Mouse (Mus musculus) c-Kit-positive CD71-positive TER-119-positive erythroid progenitor cells, embryonic 14.5 days (primary cell): ENCODE measurements around the gene Fam71e1.

Experiments
- DNase-seq: peaks from one replicate; pipeline ENCODE4 v3.0.0-alpha.2; 2013; ENCODE audit warnings: low spot score

Fam71e1 gene

DNA sequence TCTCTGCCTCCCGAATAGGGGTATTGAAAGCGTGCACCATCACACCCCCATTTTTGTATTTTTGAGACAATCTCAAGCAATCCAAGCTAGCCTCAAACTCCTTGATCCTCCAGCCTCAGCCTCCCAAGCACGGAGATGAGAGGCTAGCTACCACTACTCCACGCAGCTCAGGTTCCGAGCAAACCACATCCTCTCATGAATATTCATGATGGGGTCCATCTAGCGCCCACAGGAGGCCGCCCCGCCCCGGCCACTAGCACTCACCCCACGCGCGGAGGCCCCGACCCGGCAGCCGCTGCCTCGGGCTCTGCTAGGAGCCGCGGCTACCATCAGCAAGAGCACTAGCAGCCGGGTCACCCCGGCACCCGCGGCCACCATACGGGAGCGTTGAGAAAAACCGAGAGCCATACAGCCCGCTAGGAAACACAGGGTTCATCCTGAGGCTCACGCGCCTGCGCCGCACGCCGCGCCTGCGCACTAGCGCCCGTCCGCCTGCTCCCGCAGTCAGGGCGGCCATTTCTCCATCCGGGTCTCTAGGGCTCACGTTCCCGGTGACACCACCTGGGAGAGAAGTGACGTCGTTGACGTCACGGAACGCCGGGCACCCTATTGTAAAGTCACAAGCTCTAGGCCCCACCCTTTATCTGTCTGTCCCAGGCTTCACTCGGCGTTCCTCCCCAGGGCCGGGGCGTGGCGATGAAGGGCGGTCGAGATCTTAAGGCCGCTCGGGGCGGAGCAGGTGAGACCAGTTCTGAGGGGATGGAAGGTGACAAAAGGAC is at the start of gene Fam71e1, which contains the start of gene Emc10:
Gene Fam71e1 (plus strand): TSS at position 590 of the 779 bp plus-strand sequence.
Gene Emc10 (minus strand): TSS at position 538 of the 779 bp plus-strand sequence.
- DNase-seq: peak; percentile 100

DNA sequence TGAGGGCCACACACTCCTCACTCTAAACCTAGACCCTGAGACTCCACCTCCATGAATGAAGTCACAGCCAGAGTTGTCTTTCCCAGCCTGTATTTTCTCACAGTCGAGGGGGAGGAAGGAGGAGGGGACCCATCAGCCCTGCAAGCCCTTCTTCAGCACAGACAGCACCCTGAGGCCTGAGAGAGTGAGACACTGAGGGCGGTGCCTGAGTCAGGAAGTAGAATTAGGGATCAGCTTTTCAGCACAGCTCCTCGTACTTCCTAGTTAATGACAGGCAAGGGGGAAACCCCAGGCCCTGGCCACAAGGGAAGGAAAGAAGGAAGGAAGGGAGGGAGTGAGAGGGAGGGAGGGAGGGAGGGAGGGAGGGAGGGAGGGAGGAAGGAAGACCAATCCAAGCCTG is 43.1 kb upstream of the Fam71e1 start:
- no peak for DNase-seq

DNA sequence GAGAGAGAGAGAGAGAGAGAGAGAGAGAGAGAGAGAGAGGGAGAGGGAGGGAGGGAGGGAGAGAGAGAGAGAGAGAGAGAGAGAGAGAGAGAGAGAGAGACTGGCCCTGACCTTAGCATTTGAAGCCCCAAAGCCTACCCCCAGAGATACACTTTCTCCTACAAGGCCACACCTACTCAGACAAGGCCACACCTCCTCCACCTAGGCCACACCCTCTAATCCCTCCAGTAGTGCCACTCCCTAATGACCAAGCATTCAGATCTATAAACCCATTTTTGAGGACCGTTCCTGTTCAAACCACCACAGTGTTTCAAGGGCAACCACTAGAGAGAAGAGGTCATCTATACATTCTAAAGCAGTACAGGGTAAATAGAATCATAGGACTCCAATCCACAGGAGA is 40.1 kb upstream of the Fam71e1 start:
- no peak for DNase-seq

DNA sequence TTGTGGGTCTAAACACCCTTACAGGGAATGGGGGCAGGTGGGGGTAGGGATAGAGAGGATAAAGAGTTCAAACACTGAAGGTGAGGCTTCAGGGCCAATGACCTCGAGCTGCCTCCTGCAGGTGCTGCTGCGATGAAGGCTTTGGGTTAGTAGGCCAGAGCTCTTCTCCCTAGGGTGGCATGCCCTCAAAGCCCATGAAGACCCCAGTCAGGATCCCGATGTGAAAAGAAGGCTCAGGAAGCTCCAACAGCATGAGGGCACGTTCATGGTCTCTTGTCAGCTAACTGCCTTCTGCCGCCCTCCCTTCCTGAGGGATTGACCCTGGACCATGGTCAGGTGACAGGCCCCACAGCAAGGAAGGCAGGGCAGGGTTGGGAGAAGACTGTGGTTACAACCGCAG is 36.3 kb upstream of the Fam71e1 start:
- DNase-seq: no peak

DNA sequence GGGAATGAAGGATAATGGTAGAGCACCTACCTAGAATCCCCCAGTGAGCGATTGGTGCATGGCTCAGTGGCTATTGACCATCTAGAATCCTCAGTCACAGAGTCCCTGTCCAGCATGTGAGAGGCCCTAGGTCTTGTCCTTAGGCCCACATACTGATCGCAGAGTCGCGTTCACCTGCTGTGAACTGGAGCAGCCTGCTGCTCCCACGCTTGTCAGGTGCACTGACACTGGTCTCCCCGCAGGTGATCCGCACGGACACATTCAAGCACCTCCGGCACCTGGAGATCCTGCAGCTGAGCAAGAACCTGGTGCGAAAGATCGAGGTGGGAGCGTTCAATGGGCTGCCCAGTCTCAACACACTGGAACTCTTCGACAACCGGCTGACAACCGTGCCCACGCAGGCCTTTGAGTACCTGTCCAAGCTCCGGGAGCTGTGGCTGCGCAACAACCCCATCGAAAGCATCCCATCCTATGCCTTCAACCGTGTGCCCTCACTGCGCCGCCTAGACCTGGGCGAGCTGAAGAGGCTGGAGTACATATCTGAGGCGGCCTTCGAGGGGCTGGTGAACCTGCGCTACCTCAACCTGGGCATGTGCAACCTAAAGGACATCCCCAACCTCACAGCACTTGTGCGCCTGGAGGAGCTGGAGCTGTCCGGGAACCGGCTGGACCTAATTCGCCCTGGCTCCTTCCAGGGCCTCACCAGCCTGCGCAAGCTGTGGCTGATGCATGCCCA is 35.4 kb upstream of the Fam71e1 start:
- no peak for DNase-seq

DNA sequence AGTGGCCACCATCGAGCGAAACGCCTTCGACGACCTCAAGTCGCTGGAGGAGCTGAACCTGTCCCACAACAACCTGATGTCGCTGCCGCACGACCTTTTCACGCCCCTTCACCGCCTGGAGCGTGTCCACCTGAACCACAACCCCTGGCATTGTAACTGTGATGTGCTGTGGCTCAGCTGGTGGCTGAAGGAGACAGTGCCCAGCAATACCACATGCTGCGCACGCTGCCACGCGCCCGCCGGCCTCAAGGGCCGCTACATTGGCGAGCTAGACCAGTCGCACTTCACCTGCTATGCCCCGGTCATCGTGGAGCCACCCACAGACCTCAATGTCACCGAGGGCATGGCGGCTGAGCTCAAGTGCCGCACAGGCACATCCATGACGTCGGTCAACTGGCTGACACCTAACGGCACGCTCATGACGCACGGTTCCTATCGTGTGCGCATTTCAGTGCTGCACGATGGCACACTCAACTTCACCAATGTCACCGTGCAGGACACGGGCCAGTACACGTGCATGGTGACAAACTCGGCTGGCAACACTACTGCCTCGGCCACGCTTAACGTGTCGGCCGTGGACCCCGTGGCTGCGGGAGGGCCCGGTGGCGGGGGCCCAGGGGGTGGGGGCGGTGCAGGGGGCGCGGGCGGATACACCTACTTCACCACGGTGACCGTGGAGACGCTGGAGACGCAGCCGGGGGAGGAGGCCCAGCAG is 34.7 kb upstream of the Fam71e1 start:
- no peak for DNase-seq

DNA sequence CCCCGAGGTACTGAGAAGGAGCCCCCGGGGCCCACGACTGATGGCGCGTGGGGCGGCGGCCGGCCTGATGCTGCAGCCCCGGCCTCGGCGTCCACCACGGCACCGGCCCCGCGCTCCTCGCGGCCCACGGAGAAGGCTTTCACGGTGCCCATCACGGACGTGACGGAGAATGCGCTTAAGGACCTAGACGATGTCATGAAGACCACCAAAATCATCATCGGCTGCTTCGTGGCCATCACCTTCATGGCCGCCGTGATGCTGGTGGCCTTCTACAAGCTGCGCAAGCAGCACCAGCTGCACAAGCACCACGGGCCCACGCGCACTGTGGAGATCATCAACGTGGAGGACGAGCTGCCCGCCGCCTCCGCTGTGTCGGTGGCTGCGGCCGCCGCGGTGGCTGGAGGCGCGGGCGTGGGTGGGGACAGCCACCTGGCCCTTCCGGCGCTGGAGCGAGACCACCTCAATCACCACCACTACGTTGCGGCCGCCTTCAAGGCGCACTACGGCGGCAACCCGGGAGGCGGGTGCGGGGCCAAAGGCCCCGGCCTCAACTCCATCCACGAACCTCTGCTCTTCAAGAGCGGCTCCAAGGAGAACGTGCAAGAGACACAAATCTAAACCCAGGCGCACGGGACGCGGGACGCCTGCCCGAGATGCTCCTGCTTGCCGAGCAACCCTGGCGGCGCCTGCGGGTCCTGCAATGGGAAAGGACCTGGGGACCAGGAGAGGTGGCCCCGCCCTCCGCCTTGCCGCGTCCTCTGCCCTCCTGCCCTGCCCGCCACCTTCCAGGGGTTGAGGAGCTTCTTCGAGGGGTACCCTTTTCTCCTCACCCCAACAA is 33.9 kb upstream of the Fam71e1 start:
- DNase-seq: no peak

DNA sequence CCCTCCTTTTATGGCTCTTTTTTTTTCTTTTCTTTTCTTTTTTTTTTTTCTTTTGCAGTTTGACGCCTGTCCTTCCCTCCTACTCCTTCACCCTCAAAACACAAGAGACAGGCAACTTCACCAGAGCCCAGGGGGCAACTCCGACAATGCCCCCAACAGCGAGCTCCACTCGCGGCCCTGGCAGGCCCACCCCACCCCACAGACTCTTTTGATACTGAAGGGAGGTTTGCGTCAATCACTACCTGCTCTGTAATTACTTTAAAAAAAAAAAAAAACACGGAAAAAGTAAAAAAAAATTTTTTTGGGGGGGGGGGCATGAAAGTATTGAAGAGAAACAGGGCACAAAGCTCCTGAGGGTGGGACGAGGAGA is 33.3 kb upstream of the Fam71e1 start:
- no peak for DNase-seq

DNA sequence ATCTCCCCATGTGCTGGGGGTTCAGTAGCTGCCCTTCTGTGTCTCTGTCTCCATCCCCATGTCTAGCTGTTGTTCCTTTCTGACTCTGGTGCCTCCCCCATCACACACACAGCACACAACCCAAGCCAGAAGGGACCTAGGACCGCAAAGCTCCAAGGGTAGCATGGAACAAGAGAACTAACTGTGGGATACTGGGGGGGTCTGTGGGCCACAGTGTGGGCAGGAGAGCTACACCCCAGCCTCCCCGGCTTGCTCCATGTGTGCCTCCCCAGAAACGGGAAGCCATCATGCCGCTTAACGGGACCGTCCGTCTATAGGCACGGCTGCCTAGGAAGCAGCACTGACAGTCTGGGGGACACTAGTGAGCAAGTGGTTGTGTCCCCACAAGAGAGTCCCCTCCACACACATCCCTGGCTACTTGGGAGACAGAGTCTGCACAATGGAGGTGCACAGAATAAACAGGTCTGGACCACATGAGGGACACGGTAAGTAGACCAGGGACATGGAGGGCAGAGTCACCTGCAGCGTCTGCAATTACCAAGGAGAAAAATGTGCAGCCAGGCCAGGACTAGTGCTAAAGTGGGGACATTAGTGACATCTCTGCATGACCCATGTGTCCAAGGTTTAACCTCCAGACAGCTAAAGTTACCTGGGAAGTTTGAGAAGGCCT is 32.7 kb upstream of the Fam71e1 start:
- no peak for DNase-seq

DNA sequence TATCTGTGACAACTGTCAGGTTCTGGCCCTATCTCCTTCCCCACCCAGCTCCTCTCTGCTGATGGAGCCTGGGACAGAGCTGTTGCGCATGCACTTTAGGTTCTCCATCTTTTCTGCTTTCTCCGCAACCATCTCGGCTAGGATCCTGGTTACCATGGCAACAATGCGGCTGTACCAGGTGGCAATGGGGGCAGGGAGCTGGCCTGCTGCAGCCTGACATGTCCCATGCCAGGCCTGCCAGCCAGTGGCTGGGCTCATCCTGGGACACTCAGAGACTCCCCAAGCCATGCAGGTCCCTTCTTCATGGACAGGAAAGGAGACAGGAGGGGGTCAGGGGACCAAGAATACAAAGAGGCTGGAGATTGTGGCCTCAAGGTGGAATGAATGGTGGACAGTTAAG is 31.9 kb upstream of the Fam71e1 start:
- DNase-seq: no peak

DNA sequence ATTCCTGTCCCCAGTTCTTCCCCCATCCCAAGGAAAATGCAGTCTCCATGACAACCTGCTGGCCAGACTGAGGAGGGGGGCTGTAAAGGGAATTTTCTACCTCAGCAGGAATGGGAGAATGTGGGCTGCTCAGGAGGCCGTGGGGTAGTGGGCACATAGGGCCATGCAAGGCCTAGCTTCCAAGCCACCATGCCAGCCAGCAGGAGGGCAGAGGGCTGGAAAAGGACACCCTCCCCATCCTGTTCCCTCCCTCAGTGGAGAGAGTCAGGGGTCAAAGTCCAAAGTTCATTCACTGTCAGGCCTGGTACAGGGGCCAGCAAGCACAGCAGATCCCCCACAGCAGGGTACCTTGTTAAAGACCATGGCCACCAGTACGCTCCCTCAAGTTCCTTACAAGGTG is 31.3 kb upstream of the Fam71e1 start, which contains the start of gene Aspdh:
Gene Aspdh (plus strand): TSS at position 281 of the 400 bp plus-strand sequence.
- no peak for DNase-seq

DNA sequence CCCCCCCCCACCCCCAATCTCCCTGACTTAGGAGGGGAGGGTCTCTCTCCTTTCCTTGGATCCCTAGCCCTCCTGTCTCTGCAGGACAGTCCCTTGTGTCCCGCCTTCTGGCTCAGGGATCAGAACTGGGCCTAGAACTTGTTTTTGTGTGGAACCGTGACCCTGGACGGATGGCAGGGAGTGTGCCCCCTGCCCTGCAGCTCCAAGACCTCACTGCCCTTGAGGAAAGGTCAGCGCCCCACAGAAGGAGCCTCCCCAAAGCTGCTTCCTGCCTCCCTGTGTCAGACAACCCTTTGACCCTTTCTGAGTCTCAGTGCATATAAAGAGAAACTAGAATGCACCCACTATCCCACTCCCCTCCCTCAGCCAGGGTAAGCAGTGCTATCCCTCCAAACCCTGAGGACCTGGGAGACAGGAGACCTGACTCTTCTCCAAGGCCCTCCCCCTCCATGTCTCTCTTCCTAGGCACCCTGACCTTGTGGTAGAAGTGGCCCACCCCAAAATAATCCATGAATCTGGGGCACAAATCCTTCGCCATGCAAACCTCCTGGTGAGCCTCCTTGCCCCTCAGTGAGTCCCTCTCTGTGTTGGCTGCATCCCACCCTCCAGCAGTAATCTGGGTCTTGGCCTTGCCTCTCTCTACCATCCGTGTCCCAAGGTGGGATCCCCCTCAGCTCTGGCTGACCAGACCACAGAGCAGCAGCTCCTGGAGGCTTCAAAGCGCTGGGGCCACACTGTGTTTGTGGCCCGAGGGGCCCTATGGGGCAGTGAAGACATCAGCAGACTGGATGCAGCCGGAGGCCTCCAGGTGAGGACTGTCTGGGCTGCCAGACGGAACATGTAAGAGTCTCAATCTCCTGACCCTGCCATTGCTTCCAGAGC is 30.1 kb upstream of the Fam71e1 start:
- DNase-seq: no peak

DNA sequence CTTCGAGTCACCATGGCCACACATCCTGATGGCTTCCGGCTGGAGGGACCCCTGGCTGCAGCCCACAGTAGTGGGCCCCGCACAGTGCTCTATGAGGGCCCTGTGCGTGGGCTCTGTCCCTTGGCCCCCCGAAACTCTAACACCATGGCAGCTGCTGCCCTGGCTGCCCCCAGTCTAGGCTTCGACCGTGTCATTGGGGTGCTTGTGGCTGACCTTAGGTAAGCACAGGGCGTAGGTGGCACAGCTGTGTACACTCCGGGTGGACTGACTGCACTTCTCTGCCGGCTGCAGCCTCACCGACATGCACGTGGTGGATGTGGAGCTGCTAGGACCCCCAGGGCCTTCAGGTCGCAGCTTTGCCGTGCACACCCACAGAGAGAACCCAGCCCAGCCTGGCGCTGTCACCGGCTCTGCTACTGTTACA is 29.5 kb upstream of the Fam71e1 start:
- DNase-seq: no peak

DNA sequence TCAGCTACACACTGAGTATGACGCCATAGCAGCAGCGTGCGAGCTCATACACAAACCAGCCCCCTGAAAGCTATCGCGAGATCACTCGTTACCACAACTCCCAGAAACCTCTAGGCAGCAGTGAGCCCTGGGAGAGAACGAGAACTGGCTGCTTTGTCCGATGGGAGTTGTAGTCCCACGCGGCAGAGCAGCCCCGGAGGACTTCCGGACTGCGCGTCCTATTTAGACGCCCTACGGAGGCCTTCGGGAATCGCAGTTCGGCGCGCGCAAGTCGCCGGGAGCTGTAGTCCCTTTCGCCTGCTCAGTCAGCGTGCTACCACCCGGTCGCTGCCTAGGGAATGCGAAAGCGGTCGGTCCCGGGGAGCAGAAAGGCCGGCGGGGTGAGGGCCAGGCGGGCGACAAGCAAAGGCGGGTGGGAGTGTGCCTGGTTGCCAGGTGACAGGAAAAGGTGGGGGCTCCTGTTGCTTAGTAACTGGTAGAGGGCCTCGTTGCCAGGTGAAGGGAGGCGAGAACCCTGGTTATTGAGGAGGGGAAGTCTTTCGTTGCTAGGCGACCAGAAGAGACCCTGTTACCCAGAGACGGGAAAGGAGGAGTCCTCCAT is 28.5 kb upstream of the Fam71e1 start, which contains the start of gene Josd2:
Gene Josd2 (plus strand): TSS at position 170 of the 601 bp plus-strand sequence.
- peak; percentile 97 for DNase-seq

DNA sequence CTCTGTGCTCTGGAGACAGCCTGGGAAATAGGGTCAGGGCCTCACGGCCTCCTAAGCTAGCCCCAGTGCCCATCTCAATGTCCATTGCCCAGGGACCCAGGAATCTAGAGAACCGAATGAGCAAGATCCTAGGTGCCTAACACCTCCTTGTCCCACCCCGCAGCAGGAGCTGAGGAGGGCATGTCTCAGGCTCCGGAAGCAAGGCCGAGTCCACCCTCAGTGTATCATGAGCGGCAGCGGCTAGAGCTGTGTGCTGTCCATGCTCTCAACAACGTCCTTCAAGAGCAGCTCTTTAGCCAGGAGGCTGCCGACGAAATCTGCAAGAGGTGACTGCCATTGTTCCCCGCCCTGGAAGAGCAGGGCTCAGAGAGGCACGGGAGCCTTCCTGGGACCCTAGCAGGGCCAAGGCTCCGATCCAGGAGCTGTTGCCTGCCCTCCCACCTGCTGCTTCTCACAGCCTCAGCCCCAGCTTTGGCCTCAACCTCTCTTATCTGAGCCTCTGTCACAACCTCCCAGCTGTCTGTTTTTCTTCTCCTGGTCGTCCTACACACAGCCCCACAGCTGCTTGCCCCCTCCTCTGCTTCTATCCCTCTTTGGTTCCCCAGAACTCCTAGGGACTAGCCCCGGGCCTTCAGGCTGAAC is 27.6 kb upstream of the Fam71e1 start:
- DNase-seq: peak; percentile 68

DNA sequence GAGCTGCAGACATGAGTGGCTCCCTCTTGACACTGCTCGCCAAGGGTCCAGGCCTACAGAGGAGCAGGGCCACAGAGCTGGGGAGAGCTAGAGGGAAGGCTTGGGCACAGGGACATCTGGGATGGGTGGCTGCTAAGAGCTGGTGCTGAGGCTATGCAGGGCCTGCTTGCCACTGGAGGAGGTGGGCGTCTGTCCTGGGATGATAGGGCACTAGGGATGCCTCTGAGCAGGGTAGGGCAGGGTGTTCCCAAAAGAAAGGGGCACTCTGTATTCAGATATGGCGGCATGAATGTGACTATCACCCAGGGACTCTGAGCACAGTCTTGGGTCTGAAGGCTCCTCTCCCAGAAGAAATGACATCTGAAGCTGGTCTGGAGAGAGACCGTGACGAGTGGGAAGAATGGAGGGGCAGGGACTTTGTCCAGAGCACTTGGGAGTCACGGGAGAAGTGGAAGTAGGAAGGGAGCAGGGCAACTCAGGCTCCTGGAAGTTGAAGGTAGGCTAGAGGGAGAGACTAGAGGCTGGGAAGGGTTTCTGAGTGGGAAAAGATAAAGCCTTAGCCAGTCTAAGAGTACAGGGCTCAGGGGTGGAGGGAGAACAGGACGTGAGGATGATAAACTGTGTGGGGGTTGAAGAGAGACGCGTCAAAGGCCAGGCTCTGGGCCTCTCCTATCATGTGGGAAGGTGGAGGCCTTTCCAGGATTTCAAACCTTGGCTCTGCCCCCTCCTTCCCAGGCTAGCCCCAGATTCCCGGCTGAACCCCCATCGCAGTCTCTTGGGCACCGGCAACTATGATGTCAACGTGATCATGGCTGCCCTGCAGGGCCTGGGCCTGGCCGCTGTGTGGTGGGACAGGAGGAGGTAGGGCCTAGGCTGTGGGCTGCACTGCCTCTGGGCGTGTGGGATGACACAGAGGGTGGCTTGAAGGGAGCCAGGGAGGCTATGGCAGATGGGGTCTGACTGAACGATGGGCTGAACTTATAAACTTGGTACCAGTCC is 26.4 kb upstream of the Fam71e1 start:
- DNase-seq: peak; percentile 84

DNA sequence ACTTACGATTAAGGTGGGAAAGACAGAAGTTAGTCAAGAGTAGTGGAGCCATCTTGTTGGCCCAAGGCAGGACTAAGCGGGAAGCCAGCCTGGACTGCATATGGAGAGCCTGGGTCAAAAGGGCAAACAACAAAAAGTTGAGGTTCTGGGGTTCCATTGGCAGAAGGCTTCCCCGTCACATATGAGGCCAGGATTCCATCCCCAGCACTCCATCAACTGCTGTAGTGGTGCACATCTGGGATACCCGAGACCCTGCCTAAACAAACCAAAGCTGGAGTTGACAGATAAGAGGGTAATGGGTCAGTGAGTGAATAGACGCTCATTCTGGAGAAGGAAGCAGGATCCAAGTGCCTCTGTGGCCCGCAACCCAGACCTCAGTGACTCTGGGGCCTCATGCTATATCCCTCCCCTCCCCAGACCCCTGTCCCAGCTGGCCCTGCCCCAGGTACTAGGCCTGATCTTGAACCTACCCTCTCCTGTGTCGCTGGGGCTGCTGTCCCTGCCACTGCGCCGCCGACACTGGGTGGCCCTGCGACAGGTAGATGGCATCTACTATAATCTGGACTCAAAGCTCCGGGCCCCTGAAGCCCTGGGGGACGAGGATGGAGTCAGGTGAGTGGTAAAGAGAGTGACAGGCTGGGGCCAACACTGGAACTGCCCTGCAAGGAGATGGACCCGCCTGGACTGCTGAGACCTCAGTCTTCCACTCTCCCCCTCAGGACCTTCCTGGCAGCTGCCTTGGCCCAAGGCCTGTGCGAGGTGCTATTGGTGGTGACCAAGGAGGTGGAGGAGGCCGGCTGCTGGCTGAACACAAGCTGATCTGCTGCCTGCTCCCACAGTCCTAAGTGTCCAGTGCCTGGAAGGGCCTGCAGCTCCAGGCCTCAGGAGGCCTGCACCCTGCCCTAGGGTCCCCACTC is 25.4 kb upstream of the Fam71e1 start:
- DNase-seq: peak; percentile 50
